ENCODE assay signal across 9 mouse cellular contexts in genomic region chr12:113103846-113104451, GRCm38 (mm10). TPM values are rescaled to one million over a fixed set of nuclear protein-coding genes. Genes with fewer than 3 reads are reported as not detected.
DNase-seq lines count a peak whose midpoint lies in the region; ATAC-seq and TF ChIP-seq lines count a peak whose summit lies in the region.
"Had no signal": no experiment of that assay in that cellular context is flagged by ENCODE, and none has a peak within 500 bp of the region (broad histone marks: within the 10 kb centered on the region; RNA-seq: fewer than 3 reads in every experiment).

No protein-coding gene starts in this region.

- H3K79me2 ChIP-seq in liver, adult 2 months (ENCODE audit: control insufficient read depth, insufficient read depth, low read length) = peaks cover 29% of the 10 kb centered on the region; the same call in 1 of the 2 replicates

- peak; percentile 65 for TF ChIP-seq CTCF in liver, adult 2 months (IDR thresholded peaks at IDR 0.05; ENCODE audit: low read depth, low read length)

- H3K36me3 ChIP-seq in intestine, embryonic 16.5 days (ENCODE audit: control insufficient read depth, insufficient read depth, low read length) = no peaks in the 10 kb centered on the region
- no peaks in the 10 kb centered on the region; the same call in 1 of the 2 replicates for H3K36me3 ChIP-seq in intestine, embryonic 15.5 days
- H3K36me3 ChIP-seq in liver, adult 2 months (ENCODE audit: control insufficient read depth, insufficient read depth, low read length) = no peaks in the 10 kb centered on the region
- 0 out of 2 replicates have a peak, but pooled peaks cover 4% of the 10 kb centered on the region for H3K36me3 ChIP-seq in forebrain, embryonic 14.5 days (ENCODE audit: control insufficient read depth, insufficient read depth, low read length)

- H3K27ac ChIP-seq in intestine, embryonic 16.5 days (ENCODE audit: low read length) = no peak overlapping the region
- no peak overlapping the region for H3K27ac ChIP-seq in intestine, embryonic 15.5 days
- H3K27ac ChIP-seq in liver, adult 2 months (replicated peaks; ENCODE audit: insufficient read depth, low read depth, low read length) = no peak overlapping the region
- no peak overlapping the region for H3K27ac ChIP-seq in forebrain, embryonic 14.5 days (ENCODE audit: low read depth, low read length)

- no peaks in the 10 kb centered on the region; the same call in 1 of the 2 replicates for H3K9me3 ChIP-seq in intestine, embryonic 16.5 days (ENCODE audit: control insufficient read depth, low read length)
- no peaks in the 10 kb centered on the region for H3K9me3 ChIP-seq in intestine, embryonic 15.5 days
- no peaks in the 10 kb centered on the region for H3K9me3 ChIP-seq in forebrain, embryonic 14.5 days (replicated peaks; ENCODE audit: control insufficient read depth, low read length)

- no peaks in the 10 kb centered on the region for H3K27me3 ChIP-seq in intestine, embryonic 16.5 days (replicated peaks; ENCODE audit: control insufficient read depth, insufficient read depth, low read length)
- H3K27me3 ChIP-seq in intestine, embryonic 15.5 days (replicated peaks) = no peaks in the 10 kb centered on the region
- no peaks in the 10 kb centered on the region for H3K27me3 ChIP-seq in liver, adult 2 months (ENCODE audit: control insufficient read depth, insufficient read depth, low read length)
- no peaks in the 10 kb centered on the region for H3K27me3 ChIP-seq in forebrain, embryonic 14.5 days (replicated peaks; ENCODE audit: control insufficient read depth, insufficient read depth, low read length)
- H3K27me3 ChIP-seq: heart, embryonic 12.5 days had no signal

- peak; percentile 41 for DNase-seq in CD4-positive helper T cell, adult 2 months (ENCODE audit: low read depth, low spot score)
- peak; percentile 47 to 55 for DNase-seq in adrenal gland, postnatal 36 days
- DNase-seq in liver, adult 2 months (ENCODE audit: extremely low read depth, low read depth, low spot score) = peak; percentile 34
- no peak for DNase-seq in forebrain, embryonic 14.5 days (ENCODE audit: low spot score)
- DNase-seq in layer of hippocampus, adult 9-11 months = no peak
- DNase-seq in left cerebral cortex, adult 8-10 months (ENCODE audit: low spot score in 2 of 2) = no peak

- no peak overlapping the region for H3K9ac ChIP-seq in intestine, embryonic 16.5 days (ENCODE audit: low read depth, low read length)
- H3K9ac ChIP-seq in intestine, embryonic 15.5 days = no peak overlapping the region
- H3K9ac ChIP-seq in liver, adult 2 months (ENCODE audit: low read depth, low read length) = no peak overlapping the region
- no peak overlapping the region for H3K9ac ChIP-seq in forebrain, embryonic 14.5 days (ENCODE audit: low read length)
- H3K9ac ChIP-seq: heart, embryonic 12.5 days had no signal

- H3K4me2 ChIP-seq in intestine, embryonic 16.5 days (ENCODE audit: low read depth, low read length) = no peak overlapping the region
- H3K4me2 ChIP-seq in intestine, embryonic 15.5 days (replicated peaks) = no peak overlapping the region
- H3K4me2 ChIP-seq in forebrain, embryonic 14.5 days (ENCODE audit: low read length) = no peak overlapping the region
- H3K4me2 ChIP-seq: heart, embryonic 12.5 days had no signal

- 0 out of 2 replicates have a peak, but pooled peaks have one; percentile 13 for ATAC-seq in intestine, embryonic 16.5 days
- no peak for ATAC-seq in intestine, embryonic 15.5 days
- no peak for ATAC-seq in forebrain, embryonic 14.5 days

- TF ChIP-seq POLR2A in liver, adult 2 months (IDR thresholded peaks at IDR 0.05; ENCODE audit: extremely low read depth, insufficient read depth, low read length) = no peak

- 70% methylated on average over 8 of the region's 8 CpGs for WGBS in intestine, embryonic 16.5 days
- WGBS in intestine, embryonic 15.5 days = 79% methylated on average over 8 of the region's 8 CpGs
- WGBS in liver, adult 2 months = 51% methylated on average over 8 of the region's 8 CpGs
- WGBS in forebrain, embryonic 14.5 days = 87% methylated on average over 8 of the region's 8 CpGs

- H3K4me1 ChIP-seq in intestine, embryonic 16.5 days (ENCODE audit: control insufficient read depth, insufficient read depth, low read length) = peaks cover 30% of the 10 kb centered on the region
- H3K4me1 ChIP-seq in intestine, embryonic 15.5 days (replicated peaks) = peaks cover 29% of the 10 kb centered on the region
- peaks cover 39% of the 10 kb centered on the region for H3K4me1 ChIP-seq in liver, adult 2 months (ENCODE audit: control insufficient read depth, insufficient read depth, low read length)
- peaks cover 7% of the 10 kb centered on the region for H3K4me1 ChIP-seq in forebrain, embryonic 14.5 days (ENCODE audit: control insufficient read depth, insufficient read depth, low read length)

- H3K4me3 ChIP-seq in intestine, embryonic 16.5 days (ENCODE audit: low read length) = no peak overlapping the region
- H3K4me3 ChIP-seq in intestine, embryonic 15.5 days (replicated peaks) = no peak overlapping the region
- no peak overlapping the region for H3K4me3 ChIP-seq in liver, adult 2 months (ENCODE audit: insufficient read depth, low read depth, low read length)
- no peak overlapping the region for H3K4me3 ChIP-seq in forebrain, embryonic 14.5 days (ENCODE audit: low read depth, low read length)
- H3K4me3 ChIP-seq: heart, embryonic 12.5 days had no signal

RNA-seq across cellular contexts. Expression of gene Mta1, which starts 5.9 kb away (rescaled TPM):
- polyA plus RNA-seq in intestine, embryonic 16.5 days (2015; fragmentation: Nextera tagmentation; extraction: Ambion mirVana) = 8.0 TPM in 2 replicates
- 11.3 and 11.5 TPM in 2 replicates for polyA plus RNA-seq in intestine, embryonic 15.5 days (2015; fragmentation: Nextera tagmentation; extraction: Ambion mirVana)
- 10 to 100 TPM; 76.8 to 99.8 TPM for total RNA-seq in adrenal gland, postnatal 36 days (2021)
- total RNA-seq in liver, adult 2 months (2014; rRNA removed) = 6.0 and 8.9 TPM in 2 replicates
- polyA plus RNA-seq in liver, adult 2 months (2012; rRNA removed) = 24.3 and 31.7 TPM in 2 replicates
- 16.6 and 18.7 TPM in 2 replicates for polyA plus RNA-seq in forebrain, embryonic 14.5 days (2014; fragmentation: Nextera tagmentation; extraction: Ambion mirVana)
- 10 to 100 TPM; 70.5 to 74.5 (median 71.6) TPM for total RNA-seq in left cerebral cortex, adult 8-10 months (2022)

RNA-seq across cellular contexts. Expression of gene Tex22, which starts 29.6 kb away (rescaled TPM):
- not detected in 2 replicates for polyA plus RNA-seq in intestine, embryonic 16.5 days (2015; fragmentation: Nextera tagmentation; extraction: Ambion mirVana)
- polyA plus RNA-seq in intestine, embryonic 15.5 days (2015; fragmentation: Nextera tagmentation; extraction: Ambion mirVana) = not detected in 2 replicates
- under 1 TPM in 1 of 2 experiments, not detected in 1; 0.46 TPM for total RNA-seq in adrenal gland, postnatal 36 days (2021)
- total RNA-seq in liver, adult 2 months (2014; rRNA removed) = 0.20 TPM in 1 of 2 replicates, not detected in the other
- polyA plus RNA-seq in liver, adult 2 months (2012; rRNA removed) = 0.10 and 0.12 TPM in 2 replicates
- not detected in 2 replicates for polyA plus RNA-seq in forebrain, embryonic 14.5 days (2014; fragmentation: Nextera tagmentation; extraction: Ambion mirVana)
- 1 to 10 TPM in 2 of 4 experiments, under 1 TPM in 2; 0.30 to 1.5 (median 0.96) TPM for total RNA-seq in left cerebral cortex, adult 8-10 months (2022)
- polyA plus RNA-seq: heart, embryonic 12.5 days had no signal

RNA-seq across cellular contexts. Expression of gene Crip2, which starts 36.1 kb away (rescaled TPM):
- polyA plus RNA-seq in intestine, embryonic 16.5 days (2015; fragmentation: Nextera tagmentation; extraction: Ambion mirVana) = 124 and 130 TPM in 2 replicates
- 122 and 130 TPM in 2 replicates for polyA plus RNA-seq in intestine, embryonic 15.5 days (2015; fragmentation: Nextera tagmentation; extraction: Ambion mirVana)
- total RNA-seq in adrenal gland, postnatal 36 days (2021) = 10 to 100 TPM; 51.8 to 52.5 TPM
- total RNA-seq in liver, adult 2 months (2014; rRNA removed) = 24.3 and 37.3 TPM in 2 replicates
- 217 and 245 TPM in 2 replicates for polyA plus RNA-seq in liver, adult 2 months (2012; rRNA removed)
- 354 and 404 TPM in 2 replicates for polyA plus RNA-seq in forebrain, embryonic 14.5 days (2014; fragmentation: Nextera tagmentation; extraction: Ambion mirVana)
- 100 to 1,000 TPM; 142 to 161 (median 148) TPM for total RNA-seq in left cerebral cortex, adult 8-10 months (2022)

RNA-seq across cellular contexts. Expression of gene Crip1, which starts 42.2 kb away (rescaled TPM):
- 489 and 523 TPM in 2 replicates for polyA plus RNA-seq in intestine, embryonic 16.5 days (2015; fragmentation: Nextera tagmentation; extraction: Ambion mirVana)
- 426 and 430 TPM in 2 replicates for polyA plus RNA-seq in intestine, embryonic 15.5 days (2015; fragmentation: Nextera tagmentation; extraction: Ambion mirVana)
- total RNA-seq in adrenal gland, postnatal 36 days (2021) = 10 to 100 TPM; 44.1 to 71.1 TPM
- total RNA-seq in liver, adult 2 months (2014; rRNA removed) = 18.3 and 22.2 TPM in 2 replicates
- polyA plus RNA-seq in liver, adult 2 months (2012; rRNA removed) = 17.5 and 25.0 TPM in 2 replicates
- polyA plus RNA-seq in forebrain, embryonic 14.5 days (2014; fragmentation: Nextera tagmentation; extraction: Ambion mirVana) = 32.5 and 46.1 TPM in 2 replicates
- 10 to 100 TPM; 12.4 to 18.7 (median 16.3) TPM for total RNA-seq in left cerebral cortex, adult 8-10 months (2022)

RNA-seq across cellular contexts. Expression of gene Tedc1, which starts 52.3 kb away (rescaled TPM):
- polyA plus RNA-seq in intestine, embryonic 16.5 days (2015; fragmentation: Nextera tagmentation; extraction: Ambion mirVana) = 21.4 and 22.7 TPM in 2 replicates
- 25.3 and 25.5 TPM in 2 replicates for polyA plus RNA-seq in intestine, embryonic 15.5 days (2015; fragmentation: Nextera tagmentation; extraction: Ambion mirVana)
- total RNA-seq in adrenal gland, postnatal 36 days (2021) = 1 to 10 TPM; 1.7 TPM
- total RNA-seq in liver, adult 2 months (2014; rRNA removed) = 0.09 and 0.34 TPM in 2 replicates
- 0.15 and 0.45 TPM in 2 replicates for polyA plus RNA-seq in liver, adult 2 months (2012; rRNA removed)
- polyA plus RNA-seq in forebrain, embryonic 14.5 days (2014; fragmentation: Nextera tagmentation; extraction: Ambion mirVana) = 9.5 and 10.2 TPM in 2 replicates
- total RNA-seq in left cerebral cortex, adult 8-10 months (2022) = 1 to 10 TPM; 1.0 to 2.1 (median 1.6) TPM

Comparison
In these comparisons a context has a peak if more than half of its experiments do, and no peak if none do; other contexts are left out.
1. DNase-seq: peak in CD4-positive helper T cell, adult 2 months (single experiment), adrenal gland, postnatal 36 days (2 of 2) and liver, adult 2 months (single experiment); none in forebrain, embryonic 14.5 days (single experiment), layer of hippocampus, adult 9-11 months (single experiment) and left cerebral cortex, adult 8-10 months (0 of 2).